ENCODE assay signal across 28 mouse cellular contexts in the genomic region with DNA sequence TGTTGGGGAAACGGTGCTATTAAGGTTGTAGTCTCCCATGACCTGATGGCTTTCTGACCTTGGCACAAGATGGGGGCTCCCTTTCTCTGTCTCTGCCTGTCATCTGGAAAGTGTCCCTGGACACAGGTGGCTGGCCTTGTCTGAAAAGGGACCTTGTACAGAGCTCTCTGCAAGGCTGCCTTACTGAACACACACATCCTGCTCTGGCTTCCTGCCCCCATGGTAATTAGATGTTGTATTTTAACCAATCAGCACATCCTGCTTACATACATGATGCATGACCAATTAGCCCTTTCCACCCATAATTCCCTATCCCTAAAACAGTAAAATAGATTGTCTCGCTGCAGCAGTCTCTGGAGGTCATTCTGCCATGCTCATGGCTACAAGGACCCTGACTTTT.
DNase-seq lines count a peak whose midpoint lies in the region; ATAC-seq lines count a peak whose summit lies in the region.
"Had no signal": no experiment of that assay in that cellular context is flagged by ENCODE, and none has a peak within 500 bp of the region (broad histone marks: within the 10 kb centered on the region; RNA-seq: fewer than 3 reads in every experiment).

No protein-coding gene starts in this region.

- H3K27me3 ChIP-seq in kidney, embryonic 15.5 days = no peaks in the 10 kb centered on the region
- no peaks in the 10 kb centered on the region for H3K27me3 ChIP-seq in embryonic facial prominence, embryonic 10.5 days (replicated peaks; ENCODE audit: low read depth, poor library complexity, severe bottlenecking)
- H3K27me3 ChIP-seq: heart, embryonic 13.5 days; hindbrain, embryonic 15.5 days; intestine, embryonic 15.5 days; neural tube, embryonic 15.5 days; stomach, embryonic 15.5 days had no signal

- WGBS in kidney, embryonic 15.5 days = 51% methylated on average over 2 of the region's 2 CpGs
- WGBS in embryonic facial prominence, embryonic 10.5 days = 78% methylated on average over 2 of the region's 2 CpGs

- no peak overlapping the region for H3K27ac ChIP-seq in kidney, embryonic 15.5 days
- H3K27ac ChIP-seq in embryonic facial prominence, embryonic 10.5 days (replicated peaks) = no peak overlapping the region
- H3K27ac ChIP-seq: gastrocnemius, adult 2 months; heart, embryonic 13.5 days; hindbrain, embryonic 15.5 days; intestine, embryonic 15.5 days; liver, embryonic 14.5 days; neural tube, embryonic 15.5 days; stomach, embryonic 15.5 days had no signal

- H3K9me3 ChIP-seq in kidney, embryonic 15.5 days (replicated peaks) = no peaks in the 10 kb centered on the region
- no peaks in the 10 kb centered on the region for H3K9me3 ChIP-seq in embryonic facial prominence, embryonic 10.5 days
- H3K9me3 ChIP-seq: heart, embryonic 13.5 days; hindbrain, embryonic 15.5 days; intestine, embryonic 15.5 days; neural tube, embryonic 15.5 days; stomach, embryonic 15.5 days had no signal

- DNase-seq in adrenal gland, adult 2 months = peak; percentile 50
- DNase-seq in adrenal gland, adult 18-20 months (ENCODE audit: low spot score in 2 of 2) = no peak
- no peak for DNase-seq in kidney, postnatal 10 days
- peak; percentile 10 for DNase-seq in embryonic facial prominence, embryonic 10.5 days (ENCODE audit: low spot score)
- DNase-seq in spleen, postnatal 36 days (ENCODE audit: low spot score in 2 of 2) = no peak
- DNase-seq in cerebellum, postnatal 4 days (ENCODE audit: low spot score in 2 of 2) = no peak
- DNase-seq: cerebellum, adult 9-10 months; cerebellum, postnatal 36 days; embryo, embryonic 11 days; gastrocnemius, adult 2 months; gastrocnemius, postnatal 36 days; heart, postnatal 10 days; layer of hippocampus, adult 9-11 months; liver; lung, adult 2 months; lung, postnatal 10 days; midbrain, embryonic 14.5 days; retina, postnatal 1 day; right cerebral cortex, postnatal 14 days had no signal

- H3K9ac ChIP-seq in kidney, embryonic 15.5 days = no peak overlapping the region
- H3K9ac ChIP-seq: heart, embryonic 13.5 days; hindbrain, embryonic 15.5 days; intestine, embryonic 15.5 days; liver, embryonic 14.5 days; neural tube, embryonic 15.5 days; stomach, embryonic 15.5 days had no signal

- no peak overlapping the region for H3K4me2 ChIP-seq in kidney, embryonic 15.5 days
- H3K4me2 ChIP-seq: heart, embryonic 13.5 days; hindbrain, embryonic 15.5 days; intestine, embryonic 15.5 days; neural tube, embryonic 15.5 days; stomach, embryonic 15.5 days had no signal

- ATAC-seq in kidney, embryonic 15.5 days (replicated peaks; ENCODE audit: low FRiP score) = peak; percentile 75
- ATAC-seq: forebrain, embryonic 16.5 days; intestine, embryonic 15.5 days had no signal

- H3K4me1 ChIP-seq in kidney, embryonic 15.5 days = no peaks in the 10 kb centered on the region
- H3K4me1 ChIP-seq in embryonic facial prominence, embryonic 10.5 days = peaks cover 13% of the 10 kb centered on the region
- H3K4me1 ChIP-seq: hindbrain, embryonic 15.5 days; intestine, embryonic 15.5 days; neural tube, embryonic 15.5 days; stomach, embryonic 15.5 days had no signal

- H3K36me3 ChIP-seq in kidney, embryonic 15.5 days = no peaks in the 10 kb centered on the region
- no peaks in the 10 kb centered on the region for H3K36me3 ChIP-seq in embryonic facial prominence, embryonic 10.5 days (replicated peaks)
- H3K36me3 ChIP-seq: heart, embryonic 13.5 days; hindbrain, embryonic 15.5 days; intestine, embryonic 15.5 days; neural tube, embryonic 15.5 days; stomach, embryonic 15.5 days had no signal

- H3K4me3 ChIP-seq in kidney, embryonic 15.5 days (replicated peaks) = no peak overlapping the region
- no peak overlapping the region for H3K4me3 ChIP-seq in embryonic facial prominence, embryonic 10.5 days
- H3K4me3 ChIP-seq: erythroblast, embryonic 14.5 days; gastrocnemius, adult 2 months; heart, embryonic 13.5 days; hindbrain, embryonic 15.5 days; intestine, embryonic 15.5 days; neural tube, embryonic 15.5 days; stomach, embryonic 15.5 days had no signal

Comparison
In these comparisons a context has a peak if more than half of its experiments do, and no peak if none do; other contexts are left out.
1. DNase-seq: peak in adrenal gland, adult 2 months (single experiment) and embryonic facial prominence, embryonic 10.5 days (single experiment); none in adrenal gland, adult 18-20 months (0 of 2), kidney, postnatal 10 days (single experiment), spleen, postnatal 36 days (0 of 2) and cerebellum, postnatal 4 days (0 of 2).